Mouse (Mus musculus): Measurements from ENCODE around the gene Gm5485.

The Gm5485 gene

DNA sequence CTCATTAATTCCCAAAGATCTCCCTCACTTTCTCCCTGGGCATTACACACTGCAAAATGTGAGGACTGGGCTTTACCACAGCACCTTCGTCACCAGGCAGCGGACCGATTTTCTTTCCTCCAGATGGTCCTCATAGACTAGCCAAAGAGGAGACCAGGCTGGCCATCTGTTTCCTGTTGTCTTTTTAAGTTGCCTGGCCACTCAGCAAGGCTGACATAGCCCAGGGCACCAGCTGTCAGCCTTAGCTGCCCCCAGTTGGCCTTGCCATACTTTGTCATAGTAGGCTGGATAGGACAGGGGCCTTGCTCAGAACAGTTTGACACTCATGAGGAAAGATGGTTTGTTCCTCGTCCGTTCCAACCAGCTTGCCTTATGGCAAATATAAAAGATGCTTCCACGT, 39.8 kb downstream of the Gm5485 start:
- no peak for DNase-seq (ENCODE audit: low spot score)

DNA sequence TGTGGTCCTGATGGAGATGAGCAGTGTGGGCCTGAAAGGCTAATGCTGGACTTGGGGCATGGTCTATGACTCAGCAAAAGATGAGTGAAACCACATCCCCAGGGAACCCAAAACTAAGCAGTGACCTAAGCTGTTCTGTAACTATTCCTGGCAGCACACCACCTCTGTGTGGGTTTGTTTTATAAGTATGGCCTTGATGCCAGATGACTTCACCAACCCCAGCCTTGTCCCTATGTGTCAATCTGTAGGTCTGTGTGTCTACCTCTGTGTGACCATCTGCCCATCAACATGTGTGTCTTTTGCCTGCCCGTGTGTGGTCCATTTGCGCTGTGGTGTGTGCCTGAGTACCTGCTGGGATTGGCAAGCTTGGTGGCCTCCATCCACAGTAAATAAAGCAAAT, 44.1 kb downstream of the Gm5485 start:
- no peak for DNase-seq (ENCODE audit: low spot score)

DNA sequence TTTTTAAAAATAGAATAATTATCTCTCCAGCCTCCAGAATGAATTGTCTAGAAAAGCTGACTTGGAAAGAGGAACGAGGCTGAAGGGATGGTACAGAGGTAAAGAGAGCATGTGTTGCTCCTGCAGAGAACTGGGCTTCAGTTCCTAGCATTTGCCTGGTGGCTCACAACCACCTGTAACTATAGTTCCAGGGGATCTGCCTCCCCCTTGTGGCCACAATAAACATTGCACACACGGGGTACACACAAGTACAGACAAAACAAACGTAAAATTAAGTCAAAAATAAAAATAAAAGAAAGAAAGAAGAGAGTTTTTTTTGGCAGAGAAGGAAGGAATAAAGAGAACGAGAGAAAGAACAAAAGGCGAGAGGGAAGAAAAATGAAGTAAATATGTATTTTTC, 45.4 kb downstream of the Gm5485 start:
- no peak for DNase-seq (ENCODE audit: low spot score)

DNA sequence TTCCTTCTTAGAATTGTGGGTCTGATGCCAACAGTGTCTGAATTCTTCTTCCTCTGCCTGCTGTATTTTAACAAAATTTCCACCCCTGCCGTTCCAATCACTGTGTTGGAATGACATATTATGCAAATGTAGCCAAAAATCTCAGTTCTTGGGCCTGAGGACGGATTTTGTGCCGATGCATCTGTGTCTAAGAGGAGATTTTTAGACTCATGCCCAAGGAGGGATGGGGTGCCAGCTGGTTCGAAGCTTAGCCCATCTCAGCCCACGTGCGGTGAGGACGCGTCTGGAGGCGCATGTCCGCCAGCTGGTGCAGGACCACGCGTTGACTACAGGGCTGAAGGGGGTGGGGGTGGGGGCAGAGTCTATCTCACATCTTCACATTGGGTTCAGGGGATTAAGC, 51.3 kb downstream of the Gm5485 start:
- DNase-seq (ENCODE audit: low spot score): no peak

DNA sequence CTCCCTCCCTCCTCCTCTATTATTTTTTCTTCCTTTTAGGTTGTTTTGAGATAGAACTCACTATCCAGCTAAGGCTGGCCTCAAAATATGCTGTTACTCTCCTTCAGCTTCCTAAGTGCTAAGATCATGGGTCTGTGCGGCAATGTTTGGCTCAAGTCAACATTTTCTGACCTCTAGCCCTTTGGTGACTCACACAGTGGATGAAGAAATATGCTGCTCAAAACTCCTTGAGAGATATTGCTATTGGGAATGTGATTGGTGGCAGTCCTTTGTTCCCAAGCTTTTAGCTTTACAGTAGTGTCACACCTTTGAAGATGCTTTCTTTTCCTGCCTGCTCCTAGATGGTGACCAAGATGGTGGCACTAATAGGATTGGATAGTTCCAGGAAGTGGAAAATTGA, 55.8 kb downstream of the Gm5485 start:
- no peak for DNase-seq (ENCODE audit: low spot score)

DNA sequence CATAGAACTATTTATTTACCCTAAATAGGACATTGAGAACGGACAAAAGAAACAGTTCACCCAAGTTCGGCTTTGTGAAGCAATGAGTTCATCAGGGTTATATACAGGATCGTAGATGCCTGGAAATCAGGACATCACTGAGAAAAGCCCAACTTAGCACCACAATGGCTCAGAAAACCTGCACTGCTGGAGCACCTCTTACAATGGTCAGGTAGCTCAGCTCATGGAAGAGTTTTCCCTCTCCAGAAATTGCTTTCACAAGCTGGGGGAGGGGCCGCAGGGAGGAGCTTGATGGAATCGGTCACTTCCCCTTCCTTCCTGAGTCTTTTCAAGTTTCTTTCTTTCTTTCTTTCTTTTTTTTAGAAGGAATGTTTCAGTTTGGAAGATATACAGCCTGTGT, 56.5 kb downstream of the Gm5485 start:
- no peak for DNase-seq (ENCODE audit: low spot score)
